Mouse (Mus musculus) kidney, postnatal 10 days (tissue): ENCODE measurements around the gene Gm21721.
"Not testable (repeated sequence)": the region's sequence is repeated elsewhere in the genome, so short reads cannot be mapped to it uniquely, and the experiment has no call there.

Source experiments
- DNase-seq: peaks from one replicate; pipeline ENCODE4 v3.0.0; 2021; ENCODE audit warnings: mixed read lengths

Gm21721 gene

GRCm38 (mm10) chrY:9202090-9202489 is at the start of gene Gm21721:
Gene Gm21721 (minus strand): TSS chrY:9202190.
- not testable (repeated sequence) for DNase-seq
